Mouse (Mus musculus) midbrain, embryonic 11.5 days (tissue): Measurements from ENCODE around the gene Acsl3. TPM values are rescaled to one million over a fixed set of nuclear protein-coding genes. Genes with fewer than 3 reads are reported as not detected.

Experiments used
- ATAC-seq: fragments of 200-750 bp; cut with Nextera tagmentation; 2 replicates; pipeline ENCODE4 v1.8.0; 2017; ENCODE audit warnings: moderate TSS enrichment, moderate library complexity; ENCODE audit not compliant: low FRiP score
- DNase-seq: peaks from one replicate; pipeline ENCODE4 v3.0.0; 2015; ENCODE audit warnings: low spot score; ENCODE audit errors: missing footprints
- H3K27ac ChIP-seq: fragments of 300-500 bp; sonication (generic); 2 replicates; pipeline ENCODE4 v1.5.1; 2014; ENCODE audit warnings: low read depth, low read length
- H3K27me3 ChIP-seq: fragments of 300-500 bp; sonication (generic); 2 replicates; pipeline ENCODE4 v1.6.1; 2014; ENCODE audit warnings: mild to moderate bottlenecking, low read length, moderate library complexity, mixed read lengths; ENCODE audit not compliant: control insufficient read depth, insufficient read depth
- H3K36me3 ChIP-seq: fragments of 300-500 bp; sonication (generic); 2 replicates; pipeline ENCODE4 v1.6.1; 2014; ENCODE audit warnings: mild to moderate bottlenecking, low read length, moderate library complexity, mixed read lengths; ENCODE audit not compliant: control insufficient read depth, insufficient read depth
- H3K4me1 ChIP-seq: fragments of 300-500 bp; sonication (generic); 2 replicates; pipeline ENCODE4 v1.6.1; 2014; ENCODE audit warnings: low read length; ENCODE audit not compliant: control insufficient read depth, insufficient read depth
- H3K4me2 ChIP-seq: fragments of 300-500 bp; sonication (generic); 2 replicates; pipeline ENCODE4 v1.6.1; 2014; ENCODE audit warnings: mild to moderate bottlenecking, moderate library complexity
- H3K4me3 ChIP-seq: fragments of 300-500 bp; sonication (generic); 2 replicates; pipeline ENCODE4 v1.5.1; 2014; ENCODE audit warnings: low read depth, low read length
- H3K9ac ChIP-seq: fragments of 300-500 bp; sonication (generic); 2 replicates; pipeline ENCODE4 v1.6.1; 2014; ENCODE audit warnings: low read length
- H3K9me3 ChIP-seq: fragments of 300-500 bp; sonication (generic); 2 replicates; pipeline ENCODE4 v1.6.1; 2016; ENCODE audit warnings: low read length; ENCODE audit not compliant: control insufficient read depth
- WGBS: fragments of 180-500 bp; shearing (Covaris S2); extraction: QIAGEN DNeasy Blood & Tissue Kit; methylation state at CpG from one replicate; pipeline ENCODE4 v1.1.7; 2014; 5-methylcytosine and 5-hydroxymethylcytosine counted together
- polyA plus RNA-seq: library from polyadenylated mRNA; unstranded; fragments of >200 nt; fragmentation: Nextera tagmentation; extraction: Ambion mirVana; gene quantifications from 2 replicates; pipeline ENCODE4 v1.2.1, GENCODE M21; 2014

Gene Acsl3
- polyA plus RNA-seq, 1 experiment from 2014 or later: 97.9 TPM

DNA sequence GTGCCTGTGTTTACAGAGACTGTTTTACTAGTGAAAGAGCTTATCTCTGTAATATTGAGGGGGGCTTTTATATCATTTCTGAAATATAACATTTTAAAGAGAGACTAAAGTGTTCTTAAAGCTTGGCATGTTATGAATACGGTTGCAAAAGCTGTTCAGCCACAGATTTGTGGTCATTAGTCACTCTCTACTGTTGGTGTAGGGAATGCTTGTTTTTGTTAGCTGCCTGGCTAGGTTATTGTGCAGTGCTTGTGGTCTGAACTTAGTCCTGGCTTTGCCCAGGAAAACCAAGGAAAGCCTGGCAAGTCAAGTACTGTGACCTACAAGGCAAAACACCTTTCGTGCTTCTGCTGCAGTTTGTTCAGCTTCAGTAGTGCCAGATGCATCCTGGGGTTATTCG lies 44.1 kb downstream of the Acsl3 start:
- no peak overlapping the region for H3K4me3 ChIP-seq
- no peak overlapping the region for H3K27ac ChIP-seq
- peaks cover 13% of the 10 kb centered on the region for H3K36me3 ChIP-seq
- H3K27me3 ChIP-seq: no peaks in the 10 kb centered on the region
- no peak for ATAC-seq
- H3K4me2 ChIP-seq: no peak overlapping the region
- no peak for DNase-seq
- no peaks in the 10 kb centered on the region for H3K9me3 ChIP-seq
- no peak overlapping the region for H3K9ac ChIP-seq
- WGBS: 94% methylated on average over 3 of the region's 3 CpGs
- H3K4me1 ChIP-seq: no peaks in the 10 kb centered on the region

DNA sequence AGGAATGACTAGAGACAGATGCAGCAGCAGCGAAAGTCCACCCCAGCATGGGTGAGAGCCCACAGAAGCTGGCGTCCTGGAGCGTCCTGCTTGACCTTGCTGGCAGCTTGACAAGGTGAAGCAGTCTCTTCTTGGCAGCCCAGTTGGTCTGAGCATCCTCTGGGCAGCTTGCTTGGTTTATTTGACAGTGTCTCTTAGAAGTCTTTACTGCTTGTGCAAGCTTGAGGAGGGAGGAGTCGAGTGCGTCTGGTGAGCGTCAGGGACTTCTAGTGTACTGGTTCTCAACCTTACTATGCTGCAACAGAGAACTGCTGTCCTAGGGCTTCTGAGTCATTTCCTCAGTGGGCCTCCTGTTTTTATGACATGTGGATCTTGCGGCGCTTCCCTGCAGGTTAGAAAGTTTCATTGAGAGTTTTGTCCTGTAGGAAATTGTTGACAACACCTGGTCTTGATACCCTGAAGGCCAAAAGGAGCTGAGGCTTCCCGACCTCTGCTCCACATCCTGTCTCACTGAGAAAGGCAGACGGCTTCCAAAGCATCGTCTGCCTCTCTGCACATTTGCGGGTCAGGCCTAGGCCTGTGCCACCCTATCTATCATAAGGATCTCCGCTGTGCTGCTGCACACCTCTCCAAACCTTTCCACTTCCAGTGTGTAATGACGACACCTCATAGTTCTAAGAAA lies 44.8 kb downstream of the Acsl3 start:
- WGBS: 94% methylated on average over 14 of the region's 14 CpGs
- ATAC-seq: no peak
- Histone ChIP-seq H3K36me3 (peaks cover 13% of the 10 kb centered on the region), H3K4me2 (no peak overlapping the region), H3K27me3 (no peaks in the 10 kb centered on the region), H3K27ac (no peak overlapping the region), H3K9ac (no peak overlapping the region), H3K4me1 (no peaks in the 10 kb centered on the region), H3K9me3 (no peaks in the 10 kb centered on the region), H3K4me3 (no peak overlapping the region)
- DNase-seq: no peak

- H3K36me3 ChIP-seq: peaks cover 13% of the 10 kb centered on the region; the same call in 1 of the 2 replicates
Observed at GRCm38 (mm10) chr1:78702964-78703285, 45.3 kb downstream of the Acsl3 start.

DNA sequence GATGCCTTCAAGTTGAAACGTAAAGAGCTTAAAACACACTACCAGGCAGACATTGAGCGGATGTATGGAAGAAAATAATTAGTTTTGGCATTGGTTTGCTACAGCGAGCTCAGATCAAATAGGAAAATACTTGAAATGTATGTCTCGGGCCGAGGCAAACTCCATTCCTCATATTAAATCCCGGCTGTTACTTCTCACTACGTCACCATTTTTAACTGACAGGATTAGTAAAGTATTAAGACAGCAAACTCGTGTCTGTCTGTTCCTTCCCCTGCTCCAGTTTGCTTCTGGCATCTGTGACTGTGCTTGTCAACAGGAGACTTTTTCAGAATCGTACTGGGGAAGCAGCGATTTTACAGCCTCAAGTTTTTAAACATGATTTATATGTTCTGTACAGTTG lies 48.7 kb downstream of the Acsl3 start:
- Histone ChIP-seq H3K27me3 (no peaks in the 10 kb centered on the region), H3K4me1 (no peaks in the 10 kb centered on the region), H3K36me3 (peaks cover 9% of the 10 kb centered on the region; the same call in 1 of the 2 replicates), H3K27ac (no peak overlapping the region), H3K9ac (no peak overlapping the region), H3K9me3 (no peaks in the 10 kb centered on the region), H3K4me2 (no peak overlapping the region), H3K4me3 (no peak overlapping the region)
- DNase-seq (no peak), ATAC-seq (no peak)
- WGBS: 89% methylated on average over 10 of the region's 10 CpGs

More at GRCm38 (mm10) chr1:78702964-78703285, 45.3 kb downstream of the Acsl3 start:
- DNase-seq: no peak
- Histone ChIP-seq H3K4me1 (no peaks in the 10 kb centered on the region), H3K27me3 (no peaks in the 10 kb centered on the region), H3K9ac (no peak overlapping the region), H3K4me2 (no peak overlapping the region), H3K9me3 (no peaks in the 10 kb centered on the region), H3K4me3 (no peak overlapping the region), H3K27ac (no peak overlapping the region)
- 97% methylated on average over 2 of the region's 2 CpGs for WGBS
- no peak for ATAC-seq

- no peaks in the 10 kb centered on the region for H3K4me1 ChIP-seq
- WGBS: 65% methylated on average over 4 of the region's 4 CpGs
- no peak overlapping the region for H3K4me2 ChIP-seq
- H3K27ac ChIP-seq: no peak overlapping the region
- no peaks in the 10 kb centered on the region for H3K9me3 ChIP-seq
- ATAC-seq (no peak), DNase-seq (no peak)
- no peak overlapping the region for H3K4me3 ChIP-seq
- peaks cover 5% of the 10 kb centered on the region; the same call in 1 of the 2 replicates for H3K36me3 ChIP-seq
- H3K27me3 ChIP-seq: no peaks in the 10 kb centered on the region
- no peak overlapping the region for H3K9ac ChIP-seq
Observed at GRCm38 (mm10) chr1:78707280-78707679, 49.7 kb downstream of the Acsl3 start.

DNA sequence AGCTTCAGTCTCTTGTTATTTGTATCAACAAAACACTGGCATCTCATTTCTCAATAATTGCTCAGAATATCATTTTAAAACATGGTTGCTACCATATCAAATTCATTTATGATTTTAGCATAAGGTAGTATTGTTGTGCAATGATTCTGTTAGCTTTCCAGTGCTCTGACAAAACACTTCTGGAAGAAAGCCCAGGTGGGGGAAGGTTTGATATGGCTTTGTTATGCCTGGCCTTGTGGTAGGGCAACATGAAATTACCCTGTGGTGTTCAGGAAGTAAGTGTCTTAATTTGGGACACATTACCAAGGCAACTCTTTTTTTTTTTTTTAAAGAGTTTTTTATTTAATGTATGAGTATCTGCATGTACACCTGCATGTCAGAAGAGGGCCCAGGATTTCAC lies 52.4 kb downstream of the Acsl3 start:
- Histone ChIP-seq H3K9me3 (no peaks in the 10 kb centered on the region), H3K4me2 (no peak overlapping the region), H3K4me1 (no peaks in the 10 kb centered on the region), H3K27ac (no peak overlapping the region), H3K36me3 (no peaks in the 10 kb centered on the region), H3K4me3 (no peak overlapping the region), H3K27me3 (no peaks in the 10 kb centered on the region), H3K9ac (no peak overlapping the region)
- DNase-seq (no peak), ATAC-seq (no peak)

GRCm38 (mm10) chr1:78710613-78711329 lies 53.1 kb downstream of the Acsl3 start:
- WGBS: 89% methylated on average over 5 of the region's 5 CpGs
- H3K36me3 ChIP-seq: no peaks in the 10 kb centered on the region
- H3K27me3 ChIP-seq: no peaks in the 10 kb centered on the region
- no peaks in the 10 kb centered on the region for H3K9me3 ChIP-seq
- no peak for ATAC-seq
- H3K4me1 ChIP-seq: no peaks in the 10 kb centered on the region
- no peak overlapping the region for H3K4me2 ChIP-seq
- H3K4me3 ChIP-seq: no peak overlapping the region
- no peak overlapping the region for H3K9ac ChIP-seq
- H3K27ac ChIP-seq: no peak overlapping the region
- DNase-seq: no peak

GRCm38 (mm10) chr1:78724458-78725190 lies 67.0 kb downstream of the Acsl3 start:
- H3K4me1 ChIP-seq: no peaks in the 10 kb centered on the region
- H3K4me3 ChIP-seq: no peak overlapping the region
- H3K27me3 ChIP-seq: no peaks in the 10 kb centered on the region
- no peak overlapping the region for H3K4me2 ChIP-seq
- peak; percentile 97 for DNase-seq
- peak; percentile 77 for ATAC-seq
- H3K36me3 ChIP-seq: no peaks in the 10 kb centered on the region
- no peaks in the 10 kb centered on the region for H3K9me3 ChIP-seq
- WGBS: 20% methylated on average over 17 of the region's 17 CpGs
- H3K27ac ChIP-seq: no peak overlapping the region
- no peak overlapping the region for H3K9ac ChIP-seq

DNA sequence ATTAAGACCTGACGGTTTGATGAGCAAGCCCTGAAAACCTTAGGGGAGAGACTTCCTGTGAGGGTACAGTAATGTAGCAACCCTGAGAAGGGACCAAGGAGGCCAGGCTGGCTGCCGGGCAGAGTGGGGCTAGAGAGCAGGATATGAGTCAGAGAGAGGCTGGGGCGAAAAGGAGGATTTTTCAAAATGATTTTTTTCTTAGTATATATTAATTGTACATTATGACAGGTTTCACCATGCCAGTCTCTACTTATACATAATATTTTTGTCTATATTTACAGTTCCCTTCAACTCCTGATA lies 67.5 kb downstream of the Acsl3 start:
- 69% methylated on average over 3 of the region's 3 CpGs for WGBS
- H3K4me2 ChIP-seq: no peak overlapping the region
- H3K4me1 ChIP-seq: no peaks in the 10 kb centered on the region
- H3K27me3 ChIP-seq: no peaks in the 10 kb centered on the region
- no peak overlapping the region for H3K4me3 ChIP-seq
- peak; percentile 55; the same call in 1 of the 2 replicates for ATAC-seq
- H3K9me3 ChIP-seq: no peaks in the 10 kb centered on the region
- no peak for DNase-seq
- no peak overlapping the region for H3K27ac ChIP-seq
- H3K9ac ChIP-seq: no peak overlapping the region
- no peaks in the 10 kb centered on the region for H3K36me3 ChIP-seq
